13 mouse cellular contexts compared by ENCODE assay signal in genomic region chr8:120379015-120379414, GRCm38 (mm10).
DNase-seq lines count a peak whose midpoint lies in the region; ATAC-seq and TF ChIP-seq lines count a peak whose summit lies in the region.
"Had no signal": no experiment of that assay in that cellular context is flagged by ENCODE, and none has a peak within 500 bp of the region (broad histone marks: within the 10 kb centered on the region; RNA-seq: fewer than 3 reads in every experiment).

No protein-coding gene starts in this region.

- no peak overlapping the region for H3K4me2 ChIP-seq in heart, embryonic 11.5 days
- no peak overlapping the region for H3K4me2 ChIP-seq in hindbrain, embryonic 14.5 days (replicated peaks)
- no peak overlapping the region for H3K4me2 ChIP-seq in hindbrain, embryonic 16.5 days (ENCODE audit: low read length)
- H3K4me2 ChIP-seq in limb, embryonic 15.5 days = no peak overlapping the region
- H3K4me2 ChIP-seq: kidney, embryonic 15.5 days; midbrain, embryonic 11.5 days had no signal

- H3K27me3 ChIP-seq in heart, embryonic 10.5 days (ENCODE audit: insufficient read depth, poor library complexity, severe bottlenecking) = peaks cover 18% of the 10 kb centered on the region
- H3K27me3 ChIP-seq in heart, embryonic 11.5 days (ENCODE audit: control insufficient read depth, insufficient read depth, low read length) = no peaks in the 10 kb centered on the region
- H3K27me3 ChIP-seq in hindbrain, embryonic 14.5 days (ENCODE audit: control insufficient read depth, insufficient read depth, low read length) = no peaks in the 10 kb centered on the region
- no peaks in the 10 kb centered on the region; the same call in 1 of the 2 replicates for H3K27me3 ChIP-seq in hindbrain, embryonic 16.5 days (replicated peaks; ENCODE audit: control insufficient read depth, insufficient read depth, low read length)
- no peaks in the 10 kb centered on the region for H3K27me3 ChIP-seq in limb, embryonic 15.5 days

- no peak for ATAC-seq in heart, embryonic 11.5 days (replicated peaks; ENCODE audit: insufficient number of reproducible peaks, low FRiP score, low TSS enrichment)
- ATAC-seq in hindbrain, embryonic 14.5 days (ENCODE audit: low FRiP score) = no peak
- no peak for ATAC-seq in hindbrain, embryonic 16.5 days
- no peak for ATAC-seq in limb, embryonic 15.5 days (ENCODE audit: insufficient number of reproducible peaks, low FRiP score, low TSS enrichment, low read depth)
- ATAC-seq: intestine, postnatal 0 days had no signal

- peak; percentile 14 for DNase-seq in cerebellum, adult 9-11 months
- DNase-seq in cerebellum, postnatal 36 days = no peak
- no peak for DNase-seq in heart, embryonic 10.5 days (ENCODE audit: low spot score)
- no peak for DNase-seq in hindbrain, embryonic 14.5 days (ENCODE audit: low spot score)
- no peak for DNase-seq in left cerebral cortex, adult 2 months (ENCODE audit: extremely low spot score in 1 of 2, low spot score in 2 of 2)
- DNase-seq: thymus, adult 18-20 months; thymus, postnatal 36 days had no signal

- peaks cover 95% of the 10 kb centered on the region for H3K4me1 ChIP-seq in heart, embryonic 10.5 days
- H3K4me1 ChIP-seq in heart, embryonic 11.5 days (ENCODE audit: control insufficient read depth, insufficient read depth, low read length) = peaks cover 76% of the 10 kb centered on the region
- peaks cover 86% of the 10 kb centered on the region for H3K4me1 ChIP-seq in hindbrain, embryonic 14.5 days (replicated peaks; ENCODE audit: control insufficient read depth, insufficient read depth, low read length)
- H3K4me1 ChIP-seq in hindbrain, embryonic 16.5 days (ENCODE audit: control insufficient read depth, insufficient read depth, low read depth, low read length) = peaks cover 61% of the 10 kb centered on the region
- H3K4me1 ChIP-seq in limb, embryonic 15.5 days = peaks cover 96% of the 10 kb centered on the region

- no peaks in the 10 kb centered on the region for H3K9me3 ChIP-seq in heart, embryonic 10.5 days
- H3K9me3 ChIP-seq in heart, embryonic 11.5 days (replicated peaks; ENCODE audit: control insufficient read depth, low read length) = no peaks in the 10 kb centered on the region
- H3K9me3 ChIP-seq in hindbrain, embryonic 14.5 days (ENCODE audit: control insufficient read depth, low read length) = no peaks in the 10 kb centered on the region
- no peaks in the 10 kb centered on the region for H3K9me3 ChIP-seq in hindbrain, embryonic 16.5 days (ENCODE audit: control insufficient read depth, low read length)
- H3K9me3 ChIP-seq in limb, embryonic 15.5 days = no peaks in the 10 kb centered on the region
- H3K9me3 ChIP-seq: kidney, embryonic 15.5 days had no signal

- WGBS in heart, embryonic 10.5 days = 40% methylated on average over 3 of the region's 3 CpGs
- WGBS in heart, embryonic 11.5 days (ENCODE audit: insufficient replicate concordance) = 35% methylated on average over 3 of the region's 3 CpGs
- 34% methylated on average over 3 of the region's 3 CpGs for WGBS in hindbrain, embryonic 14.5 days
- WGBS in hindbrain, embryonic 16.5 days = 42% methylated on average over 3 of the region's 3 CpGs
- 63% methylated on average over 3 of the region's 3 CpGs for WGBS in limb, embryonic 15.5 days

- no peaks in the 10 kb centered on the region for H3K36me3 ChIP-seq in heart, embryonic 10.5 days
- H3K36me3 ChIP-seq in heart, embryonic 11.5 days (ENCODE audit: control insufficient read depth, insufficient read depth, low read length) = no peaks in the 10 kb centered on the region
- no peaks in the 10 kb centered on the region for H3K36me3 ChIP-seq in hindbrain, embryonic 14.5 days (replicated peaks; ENCODE audit: control insufficient read depth, insufficient read depth)
- no peaks in the 10 kb centered on the region for H3K36me3 ChIP-seq in hindbrain, embryonic 16.5 days (ENCODE audit: control insufficient read depth, insufficient read depth, low read length)
- no peaks in the 10 kb centered on the region for H3K36me3 ChIP-seq in limb, embryonic 15.5 days
- H3K36me3 ChIP-seq: kidney, embryonic 15.5 days had no signal

- H3K9ac ChIP-seq in heart, embryonic 11.5 days (ENCODE audit: low read depth, low read length) = no peak overlapping the region
- H3K9ac ChIP-seq in hindbrain, embryonic 14.5 days = peak overlapping the region; percentile 10; the same call in 1 of the 2 replicates
- no peak overlapping the region for H3K9ac ChIP-seq in hindbrain, embryonic 16.5 days (ENCODE audit: low read depth, low read length)
- H3K9ac ChIP-seq in limb, embryonic 15.5 days = no peak overlapping the region
- H3K9ac ChIP-seq: kidney, embryonic 15.5 days had no signal

- no peak overlapping the region for H3K4me3 ChIP-seq in heart, embryonic 10.5 days
- H3K4me3 ChIP-seq in heart, embryonic 11.5 days (ENCODE audit: low read depth, low read length) = no peak overlapping the region
- no peak overlapping the region for H3K4me3 ChIP-seq in hindbrain, embryonic 14.5 days (replicated peaks; ENCODE audit: low read length)
- no peak overlapping the region for H3K4me3 ChIP-seq in hindbrain, embryonic 16.5 days (ENCODE audit: low read length)
- no peak overlapping the region for H3K4me3 ChIP-seq in limb, embryonic 15.5 days
- no peak overlapping the region for H3K4me3 ChIP-seq in left cerebral cortex, adult 2 months
- H3K4me3 ChIP-seq: kidney, embryonic 15.5 days had no signal

- peak overlapping the region; percentile 79 for H3K27ac ChIP-seq in heart, embryonic 10.5 days
- no peak overlapping the region for H3K27ac ChIP-seq in heart, embryonic 11.5 days (ENCODE audit: low read depth, low read length)
- H3K27ac ChIP-seq in hindbrain, embryonic 14.5 days = no peak overlapping the region
- no peak overlapping the region for H3K27ac ChIP-seq in hindbrain, embryonic 16.5 days (ENCODE audit: low read depth, low read length)
- H3K27ac ChIP-seq in limb, embryonic 15.5 days = peak overlapping the region; percentile 8; the same call in 1 of the 2 replicates
- no peak overlapping the region for H3K27ac ChIP-seq in left cerebral cortex, adult 2 months

- intact Hi-C loops in left cerebral cortex, adult 2 months (cut with DNase I) = no loop called here

- no peak for TF ChIP-seq CTCF in left cerebral cortex, adult 2 months (IDR thresholded peaks at IDR 0.05)

Comparison
In these comparisons a context has a peak if more than half of its experiments do, and no peak if none do; other contexts are left out.
1. H3K27ac ChIP-seq: peak in heart, embryonic 10.5 days (single experiment) and limb, embryonic 15.5 days (single experiment); none in heart, embryonic 11.5 days (single experiment), hindbrain, embryonic 14.5 days (single experiment), hindbrain, embryonic 16.5 days (single experiment) and left cerebral cortex, adult 2 months (single experiment).